Mouse (Mus musculus) small intestine, adult 2 months (tissue): ENCODE measurements around the gene Rgmb. TPM values are rescaled to one million over a fixed set of nuclear protein-coding genes. Genes with fewer than 3 reads are reported as not detected.

Experiments used
- H3K27ac ChIP-seq: fragments of 200-500 bp; 2 replicates; pipeline ENCODE4 v1.5.1; 2012; ENCODE audit warnings: low read depth, low read length, control low read depth, inconsistent platforms; ENCODE audit not compliant: insufficient read depth
- H3K27me3 ChIP-seq: fragments of 200-500 bp; 2 replicates; pipeline ENCODE4 v1.6.1; 2012; ENCODE audit warnings: mild to moderate bottlenecking, moderate library complexity, low read length, inconsistent platforms; ENCODE audit not compliant: control insufficient read depth, insufficient read depth
- H3K36me3 ChIP-seq: fragments of 200-500 bp; 2 replicates; pipeline ENCODE4 v1.6.1; 2012; ENCODE audit warnings: mild to moderate bottlenecking, low read length, control low read depth, inconsistent platforms; ENCODE audit not compliant: control insufficient read depth, insufficient read depth
- H3K4me1 ChIP-seq: fragments of 200-500 bp; 2 replicates; pipeline ENCODE4 v1.6.1; 2012; ENCODE audit warnings: low read length, inconsistent platforms, mixed read lengths; ENCODE audit not compliant: control insufficient read depth, insufficient read depth, insufficient read length
- H3K4me3 ChIP-seq: fragments of 200-500 bp; 2 replicates; pipeline ENCODE4 v1.5.1; 2012; ENCODE audit warnings: low read depth, mild to moderate bottlenecking, control low read depth, inconsistent platforms, low read length, moderate library complexity
- CTCF ChIP-seq: fragments of 200-500 bp; IDR thresholded peaks from 2 replicates; pipeline ENCODE4 v1.5.1; 2012; ENCODE audit warnings: low read depth, mild to moderate bottlenecking, control low read depth, inconsistent platforms, low read length, moderate library complexity, mixed read lengths; ENCODE audit not compliant: insufficient replicate concordance, insufficient read length; ENCODE audit errors: extremely low read depth
- POLR2A ChIP-seq: fragments of 200-500 bp; IDR thresholded peaks from 2 replicates; pipeline ENCODE4 v1.6.1; 2012; ENCODE audit warnings: low read depth, mild to moderate bottlenecking, control low read depth, inconsistent platforms, low read length, moderate library complexity
- WGBS: fragments of 180-500 bp; shearing (Covaris S2); methylation state at CpG from one replicate; pipeline ENCODE4 v1.1.7; 2018; 5-methylcytosine and 5-hydroxymethylcytosine counted together
- polyA plus RNA-seq: library from polyadenylated mRNA; depleted of rRNA; stranded (reverse); fragments of >200 nt; gene quantifications from 2 replicates; pipeline ENCODE4 v1.2.3, GENCODE M21; 2012

Rgmb gene
- polyA plus RNA-seq, 1 experiment = 97.5 TPM

GRCm38 (mm10) chr17:15821706-15822105 lies 9.1 kb downstream of the Rgmb start:
- no peaks in the 10 kb centered on the region for H3K27me3 ChIP-seq
- WGBS = 23% methylated on average over 4 of the region's 4 CpGs
- H3K4me1 ChIP-seq = peaks cover 16% of the 10 kb centered on the region; the same call in 1 of the 2 replicates
- TF ChIP-seq CTCF = no peak
- no peak for TF ChIP-seq POLR2A
- peaks cover 6% of the 10 kb centered on the region for H3K36me3 ChIP-seq
- no peak overlapping the region for H3K27ac ChIP-seq
- no peak overlapping the region for H3K4me3 ChIP-seq

GRCm38 (mm10) chr17:15820761-15821160 lies 10.1 kb downstream of the Rgmb start:
- TF ChIP-seq CTCF (no peak), POLR2A (no peak)
- Histone ChIP-seq H3K27me3 (no peaks in the 10 kb centered on the region), H3K27ac (no peak overlapping the region; the same call in 1 of the 2 replicates), H3K4me3 (peak overlapping the region; percentile 10), H3K36me3 (peaks cover 6% of the 10 kb centered on the region), H3K4me1 (peaks cover 18% of the 10 kb centered on the region; the same call in 1 of the 2 replicates)
- WGBS = 35% methylated on average over 10 of the region's 10 CpGs

- WGBS = 23% methylated on average over 6 of the region's 6 CpGs
- no peak overlapping the region for H3K4me3 ChIP-seq
- no peaks in the 10 kb centered on the region for H3K27me3 ChIP-seq
- TF ChIP-seq POLR2A (no peak), CTCF (no peak)
- H3K27ac ChIP-seq = peak overlapping the region; percentile 16; the same call in 1 of the 2 replicates
- peaks cover 7% of the 10 kb centered on the region for H3K36me3 ChIP-seq
- H3K4me1 ChIP-seq = peaks cover 21% of the 10 kb centered on the region; the same call in 1 of the 2 replicates
These were observed 10.7 kb downstream of the Rgmb start for GRCm38 (mm10) chr17:15820146-15820545.

- Histone ChIP-seq H3K27ac (no peak overlapping the region), H3K36me3 (peaks cover 7% of the 10 kb centered on the region), H3K27me3 (no peaks in the 10 kb centered on the region), H3K4me1 (peaks cover 28% of the 10 kb centered on the region; the same call in 1 of the 2 replicates), H3K4me3 (no peak overlapping the region)
- 39% methylated on average over 8 of the region's 8 CpGs for WGBS
- TF ChIP-seq POLR2A (no peak), CTCF (no peak)
These were observed 12.5 kb downstream of the Rgmb start for GRCm38 (mm10) chr17:15818372-15818771.

GRCm38 (mm10) chr17:15817634-15818033 lies 13.2 kb downstream of the Rgmb start:
- TF ChIP-seq POLR2A (no peak), CTCF (no peak)
- peaks cover 28% of the 10 kb centered on the region; the same call in 1 of the 2 replicates for H3K4me1 ChIP-seq
- no peak overlapping the region for H3K4me3 ChIP-seq
- WGBS = 23% methylated on average over 2 of the region's 2 CpGs
- H3K27ac ChIP-seq = peak overlapping the region; percentile 63
- H3K36me3 ChIP-seq = peaks cover 9% of the 10 kb centered on the region
- no peaks in the 10 kb centered on the region for H3K27me3 ChIP-seq

GRCm38 (mm10) chr17:15817096-15817450 lies 13.8 kb downstream of the Rgmb start:
- Histone ChIP-seq H3K27ac (peak overlapping the region; percentile 63; the same call in 1 of the 2 replicates), H3K36me3 (peaks cover 13% of the 10 kb centered on the region), H3K4me1 (peaks cover 30% of the 10 kb centered on the region; the same call in 1 of the 2 replicates), H3K4me3 (no peak overlapping the region), H3K27me3 (no peaks in the 10 kb centered on the region)
- no peak for TF ChIP-seq POLR2A
- no peak for TF ChIP-seq CTCF
- 20% methylated on average over 5 of the region's 5 CpGs for WGBS

- no peaks in the 10 kb centered on the region for H3K27me3 ChIP-seq
- H3K4me1 ChIP-seq = peaks cover 30% of the 10 kb centered on the region; the same call in 1 of the 2 replicates
- peak overlapping the region; percentile 79 for H3K27ac ChIP-seq
- TF ChIP-seq POLR2A (no peak), CTCF (no peak)
- H3K36me3 ChIP-seq = peaks cover 13% of the 10 kb centered on the region
- no peak overlapping the region for H3K4me3 ChIP-seq
- 21% methylated on average over 11 of the region's 11 CpGs for WGBS
These were observed 14.3 kb downstream of the Rgmb start for GRCm38 (mm10) chr17:15816379-15817095.
